Mouse (Mus musculus) CH12.LX (cell line): ENCODE data around the gene Foxs1.

ENCODE experiments used
- CHD2 ChIP-seq: IDR thresholded peaks from 2 replicates; pipeline ENCODE4 v1.6.1; 2011; ENCODE audit warnings: low read length, improper control_type of control experiment
- CTCF ChIP-seq, 2 experiments: IDR thresholded peaks in 1 of 2; conservative IDR thresholded peaks in 1 of 2; 2 replicates each; pipeline ENCODE4 v1.5.1; 2011 to 2012; ENCODE audit warnings: low read depth in 2 of 2, low read length in 2 of 2, improper control_type of control experiment in 1 of 2, inconsistent platforms in 1 of 2, mild to moderate bottlenecking in 1 of 2, moderate library complexity in 1 of 2
- EP300 ChIP-seq: IDR thresholded peaks from 2 replicates; pipeline ENCODE4 v1.6.1; 2011; ENCODE audit warnings: low read length, improper control_type of control experiment
- KAT2A ChIP-seq: IDR thresholded peaks from 2 replicates; pipeline ENCODE4 v1.6.1; 2012; ENCODE audit warnings: low read length, improper control_type of control experiment, inconsistent platforms; ENCODE audit not compliant: insufficient replicate concordance
- MXI1 ChIP-seq: IDR thresholded peaks from 2 replicates; pipeline ENCODE4 v1.6.1; 2011; ENCODE audit warnings: mild to moderate bottlenecking, low read depth, low read length, improper control_type of control experiment
- NRF1 ChIP-seq: IDR thresholded peaks from 2 replicates; pipeline ENCODE4 v1.6.1; 2014; ENCODE audit warnings: low read depth, mild to moderate bottlenecking, inconsistent platforms, low read length, improper control_type of control experiment, moderate library complexity
- POLR2A ChIP-seq: IDR thresholded peaks from 2 replicates; pipeline ENCODE4 v1.6.1; 2011; ENCODE audit warnings: low read depth, mild to moderate bottlenecking, improper control_type of control experiment, low read length
- RCOR1 ChIP-seq: conservative IDR thresholded peaks from 2 replicates; pipeline ENCODE4 v1.6.1; 2012; ENCODE audit warnings: low read depth, mild to moderate bottlenecking, inconsistent platforms, low read length, improper control_type of control experiment
- TCF12 ChIP-seq: IDR thresholded peaks from 2 replicates; pipeline ENCODE4 v1.6.1; 2014; ENCODE audit warnings: low read depth, mild to moderate bottlenecking, inconsistent platforms, low read length, improper control_type of control experiment
- USF1 ChIP-seq: IDR thresholded peaks from 2 replicates; pipeline ENCODE4 v1.6.1; 2014; ENCODE audit warnings: low read depth, mild to moderate bottlenecking, inconsistent platforms, low read length, improper control_type of control experiment
- ZKSCAN1 ChIP-seq: IDR thresholded peaks from 2 replicates; pipeline ENCODE4 v1.6.1; 2012; ENCODE audit warnings: low read depth, inconsistent platforms, low read length, improper control_type of control experiment, borderline replicate concordance

DNA sequence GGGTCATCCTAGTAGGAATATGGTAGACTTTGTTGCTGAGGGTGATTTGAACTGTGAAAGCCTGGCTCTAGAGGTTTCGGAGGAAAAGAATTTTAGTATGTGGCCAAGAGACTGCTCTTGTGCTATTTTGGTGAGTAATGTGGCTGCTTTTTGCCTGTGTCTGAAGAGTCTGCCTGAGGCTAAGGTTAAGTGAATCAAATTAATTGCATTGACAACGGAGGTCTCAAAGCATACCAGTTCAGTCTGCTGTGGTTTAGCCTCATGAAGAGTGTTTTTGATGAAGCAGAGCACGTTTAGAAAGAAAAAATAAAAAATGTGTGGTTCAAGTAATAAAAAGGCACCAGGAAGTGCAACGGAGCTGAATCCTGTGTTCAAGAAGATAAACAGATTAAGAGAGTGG is 32.5 kb upstream of the Foxs1 start:
- TF ChIP-seq EP300 (no peak), POLR2A (no peak), CHD2 (no peak), NRF1 (no peak), TCF12 (no peak), MXI1 (no peak), KAT2A (no peak), USF1 (no peak), CTCF (conservative IDR thresholded peaks at IDR 0.05 in 1 of 2, IDR thresholded peaks at IDR 0.05 in 1 of 2; ENCODE audit: low read depth in 2 of 2, low read length in 2 of 2) (no peak), RCOR1 (no peak), ZKSCAN1 (no peak)
